Mouse (Mus musculus) embryonic facial prominence, embryonic 11.5 days (tissue): ENCODE measurements around the gene Osbpl9. TPM values are rescaled to one million over a fixed set of nuclear protein-coding genes. Genes with fewer than 3 reads are reported as not detected.

Source experiments
- ATAC-seq: fragments of 200-750 bp; cut with Nextera tagmentation; replicated peaks from 2 replicates; pipeline ENCODE4 v1.8.0; 2017; ENCODE audit warnings: low read depth; ENCODE audit not compliant: insufficient number of reproducible peaks, low FRiP score, low TSS enrichment
- DNase-seq: peaks from one replicate; pipeline ENCODE4 v3.0.0-alpha.2; 2015; ENCODE audit warnings: low spot score
- H3K27ac ChIP-seq: fragments of 300-500 bp; sonication (generic); replicated peaks from 2 replicates; pipeline ENCODE4 v1.5.1; 2014; ENCODE audit warnings: mild to moderate bottlenecking, low read depth, low read length, control low read depth
- H3K27me3 ChIP-seq: fragments of 300-500 bp; sonication (generic); 2 replicates; pipeline ENCODE4 v1.6.1; 2014; ENCODE audit warnings: mild to moderate bottlenecking, low read length, moderate library complexity, mixed read lengths; ENCODE audit not compliant: control insufficient read depth, insufficient read depth
- H3K36me3 ChIP-seq: fragments of 300-500 bp; sonication (generic); replicated peaks from 2 replicates; pipeline ENCODE4 v1.6.1; 2014; ENCODE audit warnings: low read depth, mild to moderate bottlenecking, low read length, moderate library complexity, mixed read lengths; ENCODE audit not compliant: control insufficient read depth, insufficient read depth
- H3K4me1 ChIP-seq: fragments of 300-500 bp; sonication (generic); 2 replicates; pipeline ENCODE4 v1.6.1; 2014; ENCODE audit warnings: low read length, mixed read lengths; ENCODE audit not compliant: control insufficient read depth, insufficient read depth
- H3K4me2 ChIP-seq: fragments of 300-500 bp; sonication (generic); 2 replicates; pipeline ENCODE4 v1.6.1; 2014; ENCODE audit warnings: low read depth, mild to moderate bottlenecking, control low read depth, low read length, moderate library complexity
- H3K4me3 ChIP-seq: fragments of 300-500 bp; sonication (generic); 2 replicates; pipeline ENCODE4 v1.5.1; 2014; ENCODE audit warnings: low read depth, low read length, control low read depth
- H3K9ac ChIP-seq: fragments of 300-500 bp; sonication (generic); replicated peaks from 2 replicates; pipeline ENCODE4 v1.6.1; 2014; ENCODE audit warnings: mild to moderate bottlenecking, control low read depth, low read length
- H3K9me3 ChIP-seq: fragments of 300-500 bp; sonication (generic); replicated peaks from 2 replicates; pipeline ENCODE4 v1.6.1; 2016; ENCODE audit warnings: mild to moderate bottlenecking, low read length, inconsistent platforms, mixed read lengths; ENCODE audit not compliant: control insufficient read depth
- WGBS: fragments of 180-500 bp; shearing (Covaris S2); extraction: QIAGEN DNeasy Blood & Tissue Kit; methylation state at CpG from one replicate; pipeline ENCODE4 v1.1.7; 2014; 5-methylcytosine and 5-hydroxymethylcytosine counted together
- polyA plus RNA-seq: library from polyadenylated mRNA; unstranded; fragments of >200 nt; fragmentation: Nextera tagmentation; extraction: Ambion mirVana; gene quantifications from 2 replicates; pipeline ENCODE4 v1.2.1, GENCODE M21; 2014

Gene Osbpl9
- polyA plus RNA-seq, 1 experiment from 2014 or later = 81.0 TPM

- H3K9ac ChIP-seq = no peak overlapping the region
- no peaks in the 10 kb centered on the region for H3K4me1 ChIP-seq
- 64% methylated on average over 5 of the region's 5 CpGs for WGBS
- H3K4me2 ChIP-seq = no peak overlapping the region
- no peak for ATAC-seq
- H3K27ac ChIP-seq = no peak overlapping the region
- H3K27me3 ChIP-seq = no peaks in the 10 kb centered on the region
- DNase-seq = no peak
- H3K36me3 ChIP-seq = peaks cover 5% of the 10 kb centered on the region; the same call in 1 of the 2 replicates
- H3K4me3 ChIP-seq = no peak overlapping the region
- no peaks in the 10 kb centered on the region for H3K9me3 ChIP-seq
These were observed 122.0 kb downstream of the Osbpl9 start for GRCm38 (mm10) chr4:109080118-109080517.

GRCm38 (mm10) chr4:109079676-109080075, 122.4 kb downstream of the Osbpl9 start:
- H3K27ac ChIP-seq = no peak overlapping the region
- H3K27me3 ChIP-seq = no peaks in the 10 kb centered on the region
- peaks cover 5% of the 10 kb centered on the region; the same call in 1 of the 2 replicates for H3K36me3 ChIP-seq

GRCm38 (mm10) chr4:109078941-109079340, 123.1 kb downstream of the Osbpl9 start:
- Histone ChIP-seq H3K36me3 (peaks cover 5% of the 10 kb centered on the region; the same call in 1 of the 2 replicates), H3K4me1 (no peaks in the 10 kb centered on the region), H3K4me2 (no peak overlapping the region), H3K27me3 (no peaks in the 10 kb centered on the region), H3K4me3 (no peak overlapping the region), H3K9ac (no peak overlapping the region), H3K27ac (no peak overlapping the region), H3K9me3 (no peaks in the 10 kb centered on the region)
- DNase-seq = no peak
- 93% methylated on average over 7 of the region's 7 CpGs for WGBS
- ATAC-seq = no peak

More at GRCm38 (mm10) chr4:109079676-109080075, 122.4 kb downstream of the Osbpl9 start:
- no peaks in the 10 kb centered on the region for H3K9me3 ChIP-seq
- no peak overlapping the region for H3K9ac ChIP-seq
- H3K4me2 ChIP-seq = no peak overlapping the region
- no peak overlapping the region for H3K4me3 ChIP-seq
- ATAC-seq = no peak
- WGBS = 79% methylated on average over 3 of the region's 3 CpGs
- no peak for DNase-seq
- H3K4me1 ChIP-seq = no peaks in the 10 kb centered on the region

- Histone ChIP-seq H3K27me3 (no peaks in the 10 kb centered on the region), H3K9ac (no peak overlapping the region), H3K9me3 (no peaks in the 10 kb centered on the region), H3K4me2 (no peak overlapping the region), H3K27ac (no peak overlapping the region), H3K4me1 (no peaks in the 10 kb centered on the region), H3K36me3 (no peaks in the 10 kb centered on the region; the same call in 1 of the 2 replicates), H3K4me3 (no peak overlapping the region)
- ATAC-seq = no peak
- no peak for DNase-seq
- WGBS = 79% methylated on average over 3 of the region's 3 CpGs
These were observed 128.8 kb downstream of the Osbpl9 start for GRCm38 (mm10) chr4:109073296-109073695.

- Histone ChIP-seq H3K9me3 (no peaks in the 10 kb centered on the region), H3K9ac (no peak overlapping the region), H3K27ac (no peak overlapping the region), H3K27me3 (no peaks in the 10 kb centered on the region), H3K36me3 (no peaks in the 10 kb centered on the region; the same call in 1 of the 2 replicates), H3K4me2 (no peak overlapping the region), H3K4me3 (no peak overlapping the region), H3K4me1 (no peaks in the 10 kb centered on the region)
- DNase-seq (no peak), ATAC-seq (no peak)
- 86% methylated on average over 6 of the region's 6 CpGs for WGBS
These were observed 129.2 kb downstream of the Osbpl9 start for GRCm38 (mm10) chr4:109072891-109073290.

GRCm38 (mm10) chr4:109065714-109066113, 136.4 kb downstream of the Osbpl9 start:
- Histone ChIP-seq H3K36me3 (peaks cover 2% of the 10 kb centered on the region; the same call in 1 of the 2 replicates), H3K4me2 (no peak overlapping the region)

GRCm38 (mm10) chr4:109064941-109065340, 137.1 kb downstream of the Osbpl9 start:
- H3K36me3 ChIP-seq = peaks cover 2% of the 10 kb centered on the region; the same call in 1 of the 2 replicates

More at GRCm38 (mm10) chr4:109065714-109066113, 136.4 kb downstream of the Osbpl9 start:
- ATAC-seq (no peak), DNase-seq (no peak)
- no peaks in the 10 kb centered on the region for H3K4me1 ChIP-seq
- H3K9me3 ChIP-seq = no peaks in the 10 kb centered on the region
- no peak overlapping the region for H3K9ac ChIP-seq
- H3K27me3 ChIP-seq = no peaks in the 10 kb centered on the region
- H3K27ac ChIP-seq = no peak overlapping the region
- WGBS = 94% methylated on average over 5 of the region's 5 CpGs
- H3K4me3 ChIP-seq = no peak overlapping the region

GRCm38 (mm10) chr4:109059255-109059821, 142.7 kb downstream of the Osbpl9 start:
- H3K36me3 ChIP-seq = peaks cover 12% of the 10 kb centered on the region
- no peaks in the 10 kb centered on the region for H3K27me3 ChIP-seq
- H3K9me3 ChIP-seq = no peaks in the 10 kb centered on the region
- H3K4me3 ChIP-seq = no peak overlapping the region
- ATAC-seq (no peak), DNase-seq (no peak)
- 89% methylated on average over 4 of the region's 4 CpGs for WGBS
- no peak overlapping the region for H3K4me2 ChIP-seq
- no peaks in the 10 kb centered on the region for H3K4me1 ChIP-seq
- no peak overlapping the region for H3K27ac ChIP-seq
- H3K9ac ChIP-seq = no peak overlapping the region

More at GRCm38 (mm10) chr4:109064941-109065340, 137.1 kb downstream of the Osbpl9 start:
- H3K27me3 ChIP-seq = no peaks in the 10 kb centered on the region
- WGBS = 88% methylated on average over 6 of the region's 6 CpGs
- H3K4me3 ChIP-seq = no peak overlapping the region
- DNase-seq (no peak), ATAC-seq (no peak)
- no peak overlapping the region for H3K4me2 ChIP-seq
- H3K27ac ChIP-seq = no peak overlapping the region
- no peaks in the 10 kb centered on the region for H3K4me1 ChIP-seq
- no peaks in the 10 kb centered on the region for H3K9me3 ChIP-seq
- H3K9ac ChIP-seq = no peak overlapping the region
